Mouse (Mus musculus) heart, postnatal 0 days (tissue): Measurements from ENCODE around the gene Stat3.

Source experiments
- CTCF ChIP-seq: IDR thresholded peaks from 2 replicates; pipeline ENCODE4 v1.5.1; 2016; ENCODE audit warnings: antibody characterized with exemption, control low read depth, low read depth
- EP300 ChIP-seq: IDR thresholded peaks from 2 replicates; pipeline ENCODE4 v1.6.1; 2016; ENCODE audit warnings: antibody characterized with exemption, low read depth

DNA sequence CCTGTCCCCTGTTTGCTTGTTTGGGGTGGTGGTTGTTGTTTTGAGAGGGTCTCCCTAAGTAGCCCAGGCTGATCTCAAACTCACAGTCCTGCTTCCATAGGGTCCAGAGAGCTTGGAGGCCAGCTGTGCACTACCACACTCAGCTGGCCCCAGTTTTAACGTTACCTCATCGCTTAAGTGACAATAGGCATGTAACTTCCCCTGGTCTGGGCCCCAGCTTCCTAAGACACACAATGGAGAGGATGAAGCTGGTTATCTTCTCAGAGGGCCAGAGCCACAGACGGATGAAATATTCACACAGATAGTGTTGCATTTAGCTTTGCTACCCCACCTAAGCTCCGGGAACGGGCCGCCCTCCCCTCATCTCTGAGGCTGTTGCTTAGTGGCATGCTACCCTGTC, 26.4 kb upstream of the Stat3 start:
- TF ChIP-seq CTCF (no peak), EP300 (no peak)
